Mouse (Mus musculus) R1 (cell line): Measurements from ENCODE around the gene Cdc34.

Source experiments
- DNase-seq: peaks from one replicate; pipeline ENCODE4 v3.0.0-alpha.2; 2018; ENCODE audit warnings: low read depth, low spot score

The Cdc34 gene

DNA sequence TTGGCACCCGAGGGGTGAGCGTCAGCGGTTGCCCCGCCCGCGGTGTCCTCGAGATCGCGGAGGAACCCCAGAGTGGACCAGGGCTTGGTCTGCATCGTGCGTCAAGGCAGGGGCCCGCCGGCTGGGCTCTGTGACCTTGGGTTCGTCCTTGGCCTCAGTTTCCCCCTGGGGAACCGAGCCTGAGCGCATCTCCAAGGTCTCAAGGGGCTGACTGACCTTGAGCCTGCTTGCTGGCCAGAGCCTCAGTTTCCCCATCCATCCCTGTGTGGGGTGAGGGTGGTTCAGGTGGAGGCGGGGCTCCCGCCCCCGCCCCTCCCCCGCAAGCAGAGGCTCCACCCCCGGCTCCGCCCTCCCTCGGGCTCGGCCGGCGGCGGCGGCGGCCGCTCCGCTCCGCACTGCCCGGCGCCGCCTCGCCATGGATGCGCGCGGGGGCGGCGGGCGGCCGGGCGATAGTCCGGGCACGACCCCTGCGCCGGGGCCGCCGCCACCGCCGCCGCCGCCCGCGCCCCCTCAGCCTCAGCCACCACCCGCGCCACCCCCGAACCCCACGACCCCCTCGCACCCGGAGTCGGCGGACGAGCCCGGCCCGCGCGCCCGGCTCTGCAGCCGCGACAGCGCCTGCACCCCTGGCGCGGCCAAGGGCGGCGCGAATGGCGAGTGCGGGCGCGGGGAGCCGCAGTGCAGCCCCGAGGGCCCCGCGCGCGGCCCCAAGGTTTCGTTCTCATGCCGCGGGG is 34.4 kb downstream of the Cdc34 start, which contains the start of gene Hcn2:
TSS of gene Hcn2 (plus strand) at position 381 of the 734 bp plus-strand sequence.
- DNase-seq, result no peak

DNA sequence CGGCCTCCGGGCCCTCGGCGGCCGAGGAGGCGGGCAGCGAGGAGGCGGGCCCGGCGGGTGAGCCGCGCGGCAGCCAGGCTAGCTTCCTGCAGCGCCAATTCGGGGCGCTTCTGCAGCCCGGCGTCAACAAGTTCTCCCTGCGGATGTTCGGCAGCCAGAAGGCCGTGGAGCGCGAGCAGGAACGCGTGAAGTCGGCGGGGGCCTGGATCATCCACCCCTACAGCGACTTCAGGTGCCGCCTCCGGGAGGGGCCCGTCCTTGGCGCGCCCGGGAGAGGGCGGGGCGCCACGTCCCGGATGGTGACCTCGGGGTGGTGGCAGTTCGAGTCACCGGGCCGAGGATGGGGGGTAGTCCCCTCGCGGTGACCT is 35.0 kb downstream of the Cdc34 start:
- no peak for DNase-seq

DNA sequence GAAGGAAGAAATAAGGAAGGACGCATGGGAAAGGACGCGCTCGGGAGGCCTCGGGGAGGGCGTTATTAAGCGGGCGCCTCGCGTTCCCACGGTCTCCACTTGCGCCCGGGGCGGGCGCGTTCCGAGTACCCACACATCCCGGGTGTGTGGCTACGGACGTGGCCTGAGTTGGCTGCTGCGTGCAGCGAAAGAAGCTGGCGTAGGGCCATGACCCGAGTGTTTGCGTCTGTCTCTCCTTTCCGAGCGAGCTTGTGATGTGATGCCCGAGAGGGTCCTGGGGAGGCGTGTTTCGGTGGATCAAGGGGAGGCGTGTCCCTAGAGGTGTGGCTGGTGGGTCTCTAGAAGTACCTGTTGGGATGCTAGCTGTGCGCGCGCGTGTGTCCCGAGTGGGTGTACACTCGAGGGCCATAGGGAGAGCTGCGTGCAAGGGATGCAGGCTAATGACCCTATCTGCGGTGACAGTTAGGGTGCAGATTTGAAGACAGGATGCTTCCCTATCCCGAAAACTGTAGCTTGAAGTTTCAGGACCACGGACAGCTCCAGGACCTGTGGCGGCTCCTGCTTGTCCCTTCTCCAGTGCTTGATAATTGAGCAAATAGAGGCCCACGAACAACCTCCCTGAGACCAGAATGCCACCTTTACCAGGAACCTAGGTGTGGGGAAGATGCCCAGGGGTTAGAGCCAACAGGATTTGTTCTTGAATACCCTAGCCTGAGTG is 35.8 kb downstream of the Cdc34 start:
- DNase-seq, result peak; percentile 85

DNA sequence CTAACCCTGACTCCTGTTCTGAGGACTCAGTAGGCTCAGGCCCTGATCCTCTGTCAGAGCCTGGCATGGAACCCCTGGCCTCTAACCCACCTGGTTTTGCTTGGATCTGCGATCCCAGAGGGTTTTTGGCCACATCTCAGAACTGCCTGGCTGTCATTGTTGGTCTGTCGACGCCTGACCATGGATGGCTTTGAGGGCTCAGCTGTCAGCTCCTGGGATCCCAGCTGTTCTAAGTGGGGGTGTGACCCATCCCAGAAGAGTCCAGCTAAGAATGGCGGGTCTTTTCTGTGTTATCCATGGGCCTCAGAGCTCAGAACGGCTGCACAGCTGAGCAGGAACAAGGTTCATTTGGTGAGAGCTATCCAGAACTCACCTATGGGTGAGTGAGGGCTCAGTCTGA is 39.1 kb downstream of the Cdc34 start:
- no peak for DNase-seq

DNA sequence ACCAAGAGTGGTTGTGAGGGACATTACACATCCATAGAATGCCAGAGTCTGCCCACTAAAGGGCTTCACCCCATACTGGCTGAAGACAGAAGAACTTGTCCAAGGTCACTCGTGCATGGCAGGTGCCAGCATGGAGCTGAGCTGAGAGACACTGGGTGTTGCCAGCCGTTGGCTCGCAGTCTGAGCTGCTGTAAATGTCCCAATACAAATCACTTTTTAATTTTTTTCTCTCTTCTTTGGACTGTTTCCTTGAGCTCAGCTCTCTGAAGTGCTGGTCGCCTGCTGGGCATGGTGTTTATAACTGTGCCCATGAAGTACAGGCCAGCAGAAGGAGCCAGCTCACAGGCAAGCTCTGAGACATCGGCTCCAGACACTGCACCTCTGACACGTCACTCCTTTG is 41.1 kb downstream of the Cdc34 start:
- no peak for DNase-seq

DNA sequence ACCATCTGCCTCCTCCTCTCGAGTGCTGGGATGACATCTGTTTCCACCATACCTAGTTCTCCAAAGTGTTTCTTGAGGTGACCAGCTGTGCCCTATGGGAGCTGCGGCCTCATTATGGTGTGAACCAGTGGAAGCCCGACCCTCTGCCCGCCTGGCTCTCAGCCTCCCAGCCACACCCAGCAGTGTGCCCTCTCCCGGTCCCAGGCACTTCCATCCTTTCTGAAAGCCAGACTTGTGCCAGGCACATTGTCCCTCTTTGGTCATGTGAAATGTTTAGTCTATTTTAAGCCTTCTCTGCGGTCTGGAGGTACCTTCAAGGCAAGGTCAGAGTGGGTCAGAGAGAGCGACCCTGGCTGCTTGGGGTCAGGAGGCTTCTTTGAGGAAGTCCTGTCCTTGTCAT is 41.7 kb downstream of the Cdc34 start:
- DNase-seq, result no peak

DNA sequence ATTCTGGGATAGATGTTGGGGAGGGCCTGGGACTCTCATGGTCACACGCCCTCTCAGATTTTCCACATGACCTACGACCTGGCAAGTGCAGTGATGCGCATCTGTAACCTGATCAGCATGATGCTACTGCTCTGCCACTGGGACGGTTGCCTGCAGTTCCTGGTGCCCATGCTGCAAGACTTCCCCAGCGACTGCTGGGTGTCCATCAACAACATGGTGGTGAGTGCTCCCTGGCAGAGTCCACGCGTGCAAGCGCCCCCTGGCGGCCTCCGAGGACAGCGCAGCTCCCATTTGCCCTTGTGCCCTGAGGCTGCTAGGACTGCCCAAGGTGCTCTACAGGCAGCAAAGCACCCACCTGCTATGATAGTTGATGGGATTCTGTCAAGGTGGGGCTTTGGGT is 44.1 kb downstream of the Cdc34 start:
- DNase-seq, result peak; percentile 72

DNA sequence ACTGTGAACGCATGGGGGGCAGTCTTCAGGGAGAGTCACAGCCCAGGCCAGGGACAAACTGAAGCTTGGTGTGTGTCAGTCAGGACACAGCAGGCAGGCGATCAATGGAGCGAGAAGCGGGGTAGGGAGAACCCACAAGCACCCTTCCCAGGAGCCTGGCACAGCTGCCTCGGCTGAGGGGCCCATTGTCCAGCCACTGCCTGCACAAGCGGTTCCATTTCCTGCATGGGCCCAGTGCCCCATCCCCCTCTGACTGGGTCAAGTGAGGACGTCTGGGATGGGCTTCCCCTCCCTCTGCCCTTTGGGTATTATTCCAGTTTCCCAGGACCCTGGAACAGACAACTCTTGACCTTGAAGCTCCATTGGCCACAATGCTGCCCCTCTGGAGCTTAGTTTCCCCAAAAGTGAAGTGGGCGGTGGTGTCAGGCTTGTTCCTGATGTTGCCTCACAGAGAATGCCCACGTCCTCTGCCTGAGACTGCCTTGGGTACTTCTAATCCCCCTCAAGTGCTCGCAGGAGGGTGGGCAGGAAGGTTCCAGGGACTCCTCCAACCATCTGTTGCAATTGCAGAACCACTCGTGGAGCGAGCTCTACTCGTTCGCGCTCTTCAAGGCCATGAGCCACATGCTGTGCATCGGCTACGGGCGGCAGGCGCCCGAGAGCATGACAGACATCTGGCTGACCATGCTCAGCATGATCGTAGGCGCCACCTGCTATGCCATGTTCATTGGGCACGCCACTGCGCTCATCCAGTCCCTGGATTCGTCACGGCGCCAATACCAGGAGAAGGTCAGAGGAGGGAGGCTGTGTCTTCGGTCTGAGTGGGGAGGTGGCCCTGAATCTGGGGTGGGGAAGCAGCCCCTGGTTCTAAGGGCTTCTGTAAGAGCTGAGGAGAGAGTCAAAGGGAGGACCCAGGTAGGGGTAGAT is 46.6 kb downstream of the Cdc34 start:
- DNase-seq, result no peak

DNA sequence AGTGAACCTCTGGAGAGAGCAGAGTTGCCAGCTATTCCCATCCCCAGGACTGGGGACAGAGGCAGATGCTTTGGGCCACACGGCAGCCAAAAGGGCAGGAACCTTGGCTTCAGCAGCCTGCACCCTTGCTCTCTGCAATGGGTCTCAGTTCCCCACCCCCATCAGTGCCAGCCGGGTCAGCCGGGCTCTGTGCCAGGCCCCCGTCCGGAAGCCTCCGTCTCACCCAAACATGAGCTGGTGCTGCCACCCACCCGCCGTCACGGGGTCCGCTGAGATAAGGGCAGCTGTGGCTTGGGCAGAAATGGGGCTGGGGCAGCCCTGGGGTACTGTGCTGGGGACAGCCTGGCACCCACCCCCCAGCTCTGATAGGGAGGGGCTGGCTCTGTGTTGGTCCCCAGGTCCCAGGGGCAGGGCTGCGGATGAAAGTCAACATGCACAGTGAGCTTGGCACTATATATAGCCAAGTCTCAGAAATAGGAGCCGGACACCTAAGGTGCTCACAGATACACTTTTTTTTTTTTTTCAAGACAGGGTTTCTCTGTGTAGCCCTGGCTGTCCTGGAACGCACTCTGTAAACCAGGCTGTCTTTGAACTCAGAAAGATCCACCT is 47.5 kb downstream of the Cdc34 start:
- no peak for DNase-seq

DNA sequence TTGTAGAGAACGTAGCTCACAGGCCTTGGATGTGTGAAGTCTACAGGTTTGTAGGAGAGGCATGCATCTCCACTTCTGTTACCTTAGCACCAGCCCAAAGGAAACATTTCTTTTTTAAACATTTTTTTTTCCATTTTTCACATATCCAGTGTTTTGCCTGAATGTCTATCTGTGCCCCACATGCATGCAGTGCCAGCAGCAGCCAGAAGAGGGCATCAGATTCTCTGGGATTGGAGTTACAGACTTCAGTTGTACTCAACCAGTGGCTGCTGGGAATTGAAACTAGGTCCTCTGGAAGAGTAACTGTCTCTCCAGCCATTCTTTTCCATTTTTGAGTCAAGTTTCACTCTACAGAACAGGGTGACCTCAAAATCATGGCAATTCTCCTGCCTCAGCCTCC is 50.5 kb downstream of the Cdc34 start:
- peak; percentile 70 for DNase-seq

DNA sequence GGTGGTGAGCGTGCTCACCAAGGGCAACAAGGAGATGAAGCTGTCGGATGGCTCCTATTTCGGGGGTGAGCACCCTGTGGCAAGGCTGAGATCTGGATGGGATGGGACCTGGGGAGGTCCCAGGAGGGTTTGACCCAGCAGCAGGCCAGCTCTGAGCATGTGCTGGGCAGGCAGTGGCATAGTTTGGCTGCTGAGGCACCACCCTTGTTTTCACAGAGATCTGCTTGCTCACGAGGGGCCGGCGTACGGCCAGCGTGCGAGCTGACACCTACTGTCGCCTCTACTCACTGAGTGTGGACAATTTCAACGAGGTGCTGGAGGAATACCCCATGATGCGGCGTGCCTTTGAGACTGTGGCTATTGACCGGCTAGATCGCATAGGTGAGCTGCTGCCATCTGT is 51.9 kb downstream of the Cdc34 start:
- DNase-seq, result no peak

DNA sequence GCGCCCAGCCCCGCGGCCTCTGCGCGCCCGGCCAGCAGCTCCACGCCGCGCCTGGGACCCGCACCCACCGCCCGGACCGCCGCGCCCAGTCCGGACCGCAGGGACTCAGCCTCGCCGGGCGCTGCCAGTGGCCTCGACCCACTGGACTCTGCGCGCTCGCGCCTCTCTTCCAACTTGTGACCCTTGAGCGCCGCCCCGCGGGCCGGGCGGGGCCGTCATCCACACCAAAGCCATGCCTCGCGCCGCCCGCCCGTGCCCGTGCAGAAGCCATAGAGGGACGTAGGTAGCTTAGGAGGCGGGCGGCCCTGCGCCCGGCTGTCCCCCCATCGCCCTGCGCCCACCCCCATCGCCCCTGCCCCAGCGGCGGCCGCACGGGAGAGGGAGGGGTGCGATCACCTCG is 53.4 kb downstream of the Cdc34 start:
- DNase-seq, result peak; percentile 40

DNA sequence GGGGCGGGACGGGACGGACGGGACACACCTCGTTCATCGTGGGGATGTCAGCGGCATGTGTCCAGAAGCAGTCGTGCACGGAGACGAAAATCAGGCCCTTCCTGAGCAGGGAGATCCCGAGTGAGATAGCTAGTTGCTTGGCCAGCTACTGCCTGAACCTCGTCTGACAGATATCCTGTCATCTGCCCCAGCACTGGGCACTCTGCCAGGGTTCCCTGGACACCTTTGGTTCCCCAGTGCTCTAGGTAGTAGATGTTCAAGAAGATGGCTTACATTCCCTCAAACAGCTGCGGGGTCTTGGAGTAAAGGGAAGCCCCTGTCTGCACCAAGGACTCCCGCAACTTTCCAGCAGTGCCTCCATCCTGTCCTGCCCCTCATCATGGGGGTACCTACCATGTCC is 54.7 kb downstream of the Cdc34 start:
- no peak for DNase-seq
